Mouse (Mus musculus): ENCODE results near the gene Tmem255a.

The Tmem255a gene

DNA sequence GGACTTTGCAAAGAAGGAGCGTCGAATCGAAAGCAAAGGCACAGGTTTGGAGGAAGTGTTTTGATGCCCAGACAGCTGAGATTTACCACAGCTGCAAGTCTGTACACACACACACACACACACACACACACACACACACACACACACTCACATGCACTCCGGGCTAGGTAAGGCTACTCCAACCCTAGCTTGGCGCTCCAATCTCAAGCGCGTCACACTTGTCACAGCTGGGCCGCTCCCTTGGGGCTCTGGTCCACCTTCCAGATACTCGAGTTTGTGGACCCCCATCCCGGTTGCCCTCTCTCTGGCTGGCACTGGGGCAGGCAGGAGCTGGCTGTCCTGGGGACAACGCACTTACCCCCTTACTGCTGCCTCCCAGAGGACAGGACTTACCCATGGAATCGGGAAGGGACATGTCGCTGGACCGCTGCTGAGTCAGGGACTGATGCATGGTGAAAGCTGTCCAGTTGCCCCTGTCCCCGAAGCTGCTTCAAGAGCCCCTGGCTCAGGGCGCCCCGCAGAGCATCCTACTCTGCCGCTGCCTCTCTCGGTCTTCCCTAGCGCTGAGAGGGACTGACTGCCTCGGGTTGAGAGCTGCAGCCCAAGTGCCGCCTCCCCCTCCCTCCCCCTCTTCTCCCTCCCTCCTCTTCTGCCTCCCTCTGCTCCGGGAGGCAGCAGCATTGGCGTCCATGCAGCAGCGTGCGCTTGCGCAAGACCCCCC is at the start of gene Tmem255a:
Gene Tmem255a (minus strand): TSS at position 589 of the 721 bp plus-strand sequence.
- DNase-seq (ENCODE audit: low read depth), result peak; percentile 38

DNA sequence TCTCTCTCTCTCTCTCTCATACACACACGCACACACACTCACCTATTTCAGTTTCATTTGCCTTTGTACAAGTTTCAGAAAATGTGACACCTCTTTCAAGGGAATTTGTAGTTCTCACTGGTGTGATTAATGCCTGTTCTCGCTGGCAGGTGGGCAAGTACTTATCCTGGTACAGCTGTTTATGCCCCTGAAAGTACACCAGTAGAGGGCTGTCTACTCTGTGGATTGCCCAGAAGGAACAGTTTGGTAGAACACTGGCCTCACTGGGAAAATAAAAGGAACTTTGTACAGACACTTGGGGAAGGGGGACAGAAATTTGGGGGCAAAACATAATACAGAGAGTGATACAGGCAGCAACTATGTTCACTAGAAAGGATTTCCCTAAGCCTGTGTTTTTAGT is 7.4 kb upstream of the Tmem255a start:
- DNase-seq (ENCODE audit: low read depth), result no peak

DNA sequence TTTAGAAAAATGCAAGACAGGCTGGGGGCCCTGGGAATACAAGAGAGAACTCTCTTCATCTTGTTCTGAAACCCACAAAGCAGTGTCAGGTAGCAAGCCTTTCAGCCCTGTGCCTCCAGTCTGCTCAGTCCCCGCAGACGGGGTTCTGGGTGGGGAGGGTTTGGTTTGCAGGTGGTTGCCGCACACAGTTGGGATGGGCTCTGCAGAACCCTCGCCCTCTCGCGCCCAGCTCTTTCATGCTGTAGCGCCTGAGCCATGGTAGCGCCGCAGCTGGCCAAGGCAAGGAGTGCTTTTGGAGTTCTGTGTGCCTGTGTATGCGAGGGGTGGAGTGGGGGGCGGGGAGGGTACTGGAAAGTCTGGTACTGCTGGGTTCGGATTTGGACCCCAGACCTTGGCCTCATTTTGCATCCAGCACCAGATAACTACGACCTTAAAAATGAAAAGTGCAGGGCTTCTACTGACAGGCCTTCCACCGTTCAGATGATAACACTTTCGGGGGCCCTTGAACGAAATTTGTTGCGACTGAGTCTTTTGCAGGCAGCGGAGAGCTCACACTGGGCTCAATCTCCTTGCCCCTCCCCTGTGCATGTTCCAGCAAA is 1.8 kb downstream of the Tmem255a start:
- DNase-seq (ENCODE audit: low read depth), result peak; percentile 26

DNA sequence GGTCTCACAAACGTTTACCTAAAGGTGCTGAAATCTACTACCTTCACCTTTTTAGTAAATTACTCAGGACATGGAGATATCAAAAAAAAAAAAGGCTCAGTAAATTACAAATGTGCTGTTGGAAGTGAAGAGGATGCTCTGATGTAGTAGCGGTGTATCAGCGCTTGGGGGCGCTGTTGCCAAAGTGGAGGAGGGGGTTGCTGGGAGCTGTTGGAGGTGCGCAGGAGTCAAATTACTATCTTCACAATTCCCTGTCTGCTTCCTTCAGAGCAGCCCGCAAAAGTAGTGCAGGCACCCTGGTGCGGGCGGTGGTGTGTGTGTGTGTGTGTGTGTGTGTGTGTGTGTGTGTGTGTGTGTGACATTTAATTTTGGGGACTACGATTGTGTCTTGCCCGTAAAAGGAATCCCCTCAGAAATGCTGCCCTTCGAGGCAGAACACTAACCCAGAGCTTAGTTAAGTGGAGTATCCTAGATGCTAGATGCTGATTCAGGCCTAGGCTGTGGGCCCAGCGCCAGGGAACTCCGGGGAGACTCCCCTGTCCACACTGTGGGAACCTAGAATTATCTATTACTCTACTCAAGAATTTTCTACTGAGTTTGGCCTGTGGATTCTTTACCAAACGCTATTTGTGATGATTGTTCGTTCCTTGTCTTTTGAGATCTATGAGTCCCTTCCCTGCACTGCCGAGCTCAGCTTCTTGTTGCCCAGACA is 2.4 kb downstream of the Tmem255a start:
- peak; percentile 61 for DNase-seq (ENCODE audit: low read depth)

DNA sequence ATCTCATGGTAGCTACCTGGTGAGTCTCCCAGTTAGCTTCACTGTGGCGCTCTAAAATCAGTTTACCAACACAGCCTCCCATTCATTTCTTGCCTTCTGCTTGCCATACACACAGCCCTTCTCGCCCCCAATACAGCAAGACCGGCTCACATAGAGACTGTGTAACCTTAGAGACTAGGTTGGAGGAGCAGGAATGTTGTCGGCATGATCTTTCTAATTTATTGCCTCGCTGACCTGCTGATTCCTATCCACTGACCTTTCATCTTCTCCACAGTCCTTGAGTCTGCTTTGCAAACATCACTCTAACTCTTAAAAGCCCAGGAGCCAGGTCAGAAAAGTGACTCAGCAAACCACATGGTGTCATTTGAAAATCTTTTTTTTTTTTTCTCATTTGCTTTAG is 4.6 kb downstream of the Tmem255a start:
- DNase-seq (ENCODE audit: low read depth), result no peak

DNA sequence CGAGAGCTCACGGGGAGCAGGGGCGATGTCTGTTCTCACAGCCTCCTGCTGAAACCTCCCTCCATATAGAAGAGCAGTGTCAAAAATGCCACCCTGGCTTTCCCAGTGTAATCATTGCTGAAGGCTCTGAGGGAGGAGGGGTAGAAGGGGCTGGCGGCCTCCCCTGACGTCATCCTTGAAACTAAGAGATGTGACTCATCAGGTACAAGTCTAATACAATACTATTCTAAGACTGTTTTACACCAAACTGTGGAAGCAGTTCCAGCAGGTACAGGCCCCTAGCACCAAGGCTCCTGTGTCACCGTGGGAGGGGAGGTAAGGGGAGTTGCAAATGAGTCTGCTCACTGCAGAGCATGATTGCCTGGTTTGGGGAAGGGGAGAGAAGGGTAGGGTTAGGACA is 5.1 kb downstream of the Tmem255a start:
- DNase-seq (ENCODE audit: low read depth), result peak; percentile 9

DNA sequence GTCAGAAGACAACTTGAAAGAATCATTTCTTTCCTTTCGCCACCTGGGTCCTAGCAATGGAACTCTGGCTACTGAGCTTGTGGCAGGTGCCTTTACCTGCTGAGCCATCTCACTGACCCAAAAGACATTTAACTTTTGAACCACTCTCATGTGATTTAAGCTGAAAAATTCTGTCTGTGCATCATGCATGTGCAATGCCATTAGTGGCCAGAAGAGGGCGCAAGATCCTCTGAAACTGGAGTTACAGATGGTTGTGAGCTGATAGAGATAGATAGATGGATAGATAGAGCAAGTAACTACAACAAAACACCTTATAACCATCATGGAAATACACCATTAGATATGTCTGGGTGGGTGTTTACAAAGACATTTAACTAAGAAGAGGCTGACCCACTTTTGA is 14.5 kb downstream of the Tmem255a start:
- DNase-seq (ENCODE audit: low read depth), result peak; percentile 61

DNA sequence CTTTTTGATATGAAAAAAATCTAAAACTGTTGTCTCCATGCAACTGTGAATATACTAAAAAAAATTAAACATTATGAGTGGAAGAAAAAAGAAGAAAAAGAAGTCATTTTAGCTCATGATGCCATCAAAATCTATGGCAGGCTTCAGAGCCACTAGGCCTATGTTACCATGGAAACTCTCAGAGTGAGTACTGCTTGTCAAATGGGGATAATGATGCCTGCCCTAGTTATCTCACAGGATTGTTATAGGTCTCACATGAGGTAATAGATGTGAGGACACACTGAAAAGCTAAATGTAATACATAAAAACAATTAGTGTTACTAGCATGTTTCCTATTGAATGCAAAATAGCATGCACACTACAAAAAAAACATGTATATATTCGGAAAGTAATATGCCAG is 22.4 kb downstream of the Tmem255a start:
- no peak for DNase-seq (ENCODE audit: low read depth)

DNA sequence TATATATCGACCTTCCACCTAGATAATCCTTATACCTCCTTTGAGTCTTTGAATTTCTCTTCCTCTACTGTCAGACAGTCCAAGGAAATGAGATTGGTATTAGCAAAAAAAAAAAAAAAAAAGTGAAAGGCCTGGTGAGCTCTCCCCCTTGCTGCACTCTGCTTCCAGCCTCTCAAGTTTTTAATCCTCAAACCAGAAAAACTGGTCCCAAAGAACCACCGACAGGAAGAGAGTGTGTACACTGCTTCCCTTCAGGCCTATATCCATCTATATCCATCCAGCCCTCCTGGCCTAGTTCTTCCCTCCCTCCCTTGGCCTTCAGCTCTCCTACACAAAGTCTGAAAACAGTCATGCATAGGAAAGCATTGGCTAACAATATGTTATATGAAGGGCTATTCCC is 29.5 kb downstream of the Tmem255a start:
- no peak for DNase-seq (ENCODE audit: low read depth)

DNA sequence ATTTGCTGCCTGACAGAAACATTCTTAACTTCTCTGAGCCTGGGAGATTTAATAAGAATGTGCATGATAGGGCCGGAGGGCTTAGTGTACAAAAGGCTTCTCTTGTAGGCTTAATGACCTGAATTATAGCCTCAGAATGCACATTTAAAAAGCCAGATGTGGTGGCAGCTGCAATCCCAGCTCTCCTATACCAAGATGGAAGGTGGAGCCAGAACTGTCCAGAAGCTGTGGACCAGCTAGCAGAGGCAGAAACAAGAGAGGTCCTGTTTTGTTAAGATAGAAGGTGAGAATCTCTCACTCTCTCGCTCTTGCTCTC is 34.6 kb downstream of the Tmem255a start:
- no peak for DNase-seq (ENCODE audit: low read depth)

DNA sequence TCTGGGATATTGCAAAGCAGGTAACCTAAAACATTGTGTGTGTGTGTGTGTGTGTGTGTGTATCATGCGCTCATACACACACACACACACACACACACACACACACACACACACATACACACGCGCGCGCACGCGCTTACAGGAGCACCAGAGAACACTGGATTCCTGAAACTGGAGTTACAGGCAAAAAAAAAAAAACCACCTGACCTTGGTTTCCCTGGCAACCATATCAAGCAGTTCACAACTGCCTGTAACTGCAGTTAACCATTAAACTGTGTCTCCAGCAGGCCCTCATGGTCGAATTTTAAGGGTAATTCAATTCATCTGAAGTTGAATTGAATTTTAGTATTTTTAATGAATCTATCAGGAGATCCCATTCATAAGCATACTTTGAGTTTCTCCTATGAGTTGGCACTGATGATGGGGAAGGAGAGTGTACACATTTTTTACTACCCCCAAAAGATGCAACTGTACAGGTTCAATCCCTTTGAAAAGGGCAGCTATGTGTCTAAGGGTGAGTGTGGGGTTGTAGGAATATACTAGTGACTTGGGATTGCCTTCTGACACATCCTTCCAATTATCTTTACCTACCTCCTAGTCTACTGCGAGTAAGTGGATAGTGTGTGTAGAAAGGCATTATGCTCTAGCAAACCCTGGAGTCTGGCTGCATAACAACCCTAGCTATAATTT is 35.1 kb downstream of the Tmem255a start:
- DNase-seq (ENCODE audit: low read depth), result no peak

DNA sequence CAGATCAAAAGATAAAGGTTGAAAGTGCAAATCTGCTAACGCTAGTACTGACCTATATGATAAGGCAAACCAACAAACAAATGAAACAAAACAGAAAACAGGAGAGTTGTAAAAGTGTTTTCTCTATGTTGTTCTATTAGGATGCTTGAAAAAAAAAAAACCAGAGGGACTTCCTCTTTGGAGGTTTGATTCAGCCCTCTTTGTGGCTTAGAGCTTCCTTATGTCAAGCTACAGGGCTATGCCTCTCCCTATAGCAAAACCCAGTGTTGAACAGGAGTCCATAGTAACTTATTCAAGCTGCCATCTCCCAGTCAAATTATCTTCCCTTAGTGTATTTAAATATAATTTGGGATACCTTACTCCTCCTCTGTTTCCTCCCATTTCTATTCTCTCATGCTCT is 44.8 kb downstream of the Tmem255a start:
- no peak for DNase-seq (ENCODE audit: low read depth)

DNA sequence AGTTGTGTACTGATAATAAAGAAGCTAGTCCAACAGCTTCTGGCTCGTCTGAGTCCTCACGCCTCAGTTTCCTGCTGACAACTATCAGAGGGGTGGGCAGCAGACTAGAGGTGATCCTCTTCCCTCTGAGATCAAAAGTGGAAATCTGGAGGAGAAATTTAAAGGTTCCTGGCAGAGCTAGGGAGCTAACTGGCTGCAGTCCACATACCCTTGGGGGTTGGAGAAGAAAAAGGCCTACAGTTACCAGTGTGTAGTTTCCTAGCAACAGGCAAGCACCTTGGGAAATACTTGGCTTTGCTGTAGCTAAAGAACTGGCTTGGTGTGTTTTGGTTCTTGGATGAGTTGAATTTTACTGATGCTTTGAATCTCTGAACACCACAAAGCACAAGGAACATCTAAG is 50.4 kb downstream of the Tmem255a start:
- no peak for DNase-seq (ENCODE audit: low read depth)

DNA sequence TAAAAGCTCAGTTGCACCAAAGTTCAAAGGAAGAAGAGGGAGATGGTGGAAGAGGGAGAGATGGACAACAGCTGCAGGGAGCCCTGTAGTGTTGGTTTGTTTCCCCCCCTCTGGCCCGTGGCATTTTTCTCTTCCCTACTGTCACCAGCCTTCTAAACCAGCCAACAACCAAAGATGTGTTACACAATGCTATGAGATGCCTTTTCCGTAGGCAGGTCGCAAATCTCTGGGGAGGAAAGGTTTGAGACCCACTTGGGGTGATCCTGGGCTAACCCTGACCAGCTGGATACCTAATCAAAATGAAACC is 61.8 kb downstream of the Tmem255a start:
- no peak for DNase-seq (ENCODE audit: low read depth)

DNA sequence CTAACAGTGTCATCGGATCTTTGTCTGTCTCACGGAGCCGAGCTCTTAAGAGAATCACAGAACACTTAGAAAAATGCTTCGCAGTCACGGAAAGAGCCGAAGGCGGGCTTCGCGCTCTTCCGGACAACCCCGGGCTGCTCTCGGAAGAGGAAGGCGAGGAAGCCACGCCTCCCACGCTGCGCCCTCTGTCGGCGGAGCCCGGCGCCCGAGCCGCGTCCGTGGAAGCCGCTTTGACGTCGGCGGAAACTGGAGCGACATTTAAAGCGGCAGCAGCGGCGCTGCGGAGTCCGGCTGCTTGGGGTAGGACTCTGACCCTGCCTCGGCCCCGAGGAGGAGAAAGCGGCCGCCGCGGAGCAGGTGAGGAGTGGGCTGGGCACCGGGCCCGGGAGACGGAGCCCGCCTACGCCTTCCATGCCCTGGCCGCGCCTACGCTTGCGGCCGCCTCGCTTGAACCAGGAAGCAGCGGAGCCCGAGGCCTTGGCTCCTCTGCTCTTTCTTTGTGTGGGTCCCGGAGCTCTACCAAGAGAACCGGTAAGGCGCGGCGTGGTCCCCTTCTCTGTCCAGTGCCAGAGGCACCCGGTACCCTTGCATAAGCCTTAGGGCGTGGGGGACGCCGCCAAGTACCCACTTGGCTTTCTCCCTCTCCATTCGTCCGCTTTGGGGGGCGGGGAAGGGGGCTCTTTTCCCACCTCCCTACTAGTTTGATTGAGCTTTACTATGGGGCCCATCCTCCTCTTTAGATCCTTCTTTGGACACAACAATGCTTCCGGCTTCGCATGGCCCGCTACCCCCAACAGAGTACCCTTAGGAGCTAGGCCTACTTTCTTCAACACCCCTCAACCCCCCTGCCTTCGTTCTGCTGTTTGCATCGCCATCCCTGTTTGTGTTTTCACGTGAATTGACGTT is 62.4 kb downstream of the Tmem255a start, which contains the start of gene Zbtb33:
Gene Zbtb33 (plus strand): TSS at position 242 of the 906 bp plus-strand sequence.
- DNase-seq (ENCODE audit: low read depth), result peak; percentile 90

DNA sequence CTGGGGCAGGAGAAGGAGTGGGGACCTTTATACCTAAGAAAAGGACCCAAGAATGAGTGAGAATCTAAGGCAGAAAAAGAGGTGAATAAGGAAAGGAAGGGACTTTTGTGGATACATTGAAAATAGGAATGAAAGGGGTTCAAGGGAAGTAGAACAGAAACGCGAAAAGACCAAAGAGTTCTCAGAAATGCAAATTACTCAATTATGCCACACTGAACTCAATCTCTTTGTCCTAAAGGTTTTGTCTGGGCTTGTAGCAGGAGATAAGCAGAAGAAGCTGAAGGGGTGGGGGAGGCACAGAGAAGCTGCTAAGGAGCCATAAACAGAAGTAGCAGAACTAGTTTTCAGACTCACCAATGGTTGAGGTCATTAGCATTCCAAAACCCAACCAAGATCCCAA is 66.7 kb downstream of the Tmem255a start:
- no peak for DNase-seq (ENCODE audit: low read depth)

DNA sequence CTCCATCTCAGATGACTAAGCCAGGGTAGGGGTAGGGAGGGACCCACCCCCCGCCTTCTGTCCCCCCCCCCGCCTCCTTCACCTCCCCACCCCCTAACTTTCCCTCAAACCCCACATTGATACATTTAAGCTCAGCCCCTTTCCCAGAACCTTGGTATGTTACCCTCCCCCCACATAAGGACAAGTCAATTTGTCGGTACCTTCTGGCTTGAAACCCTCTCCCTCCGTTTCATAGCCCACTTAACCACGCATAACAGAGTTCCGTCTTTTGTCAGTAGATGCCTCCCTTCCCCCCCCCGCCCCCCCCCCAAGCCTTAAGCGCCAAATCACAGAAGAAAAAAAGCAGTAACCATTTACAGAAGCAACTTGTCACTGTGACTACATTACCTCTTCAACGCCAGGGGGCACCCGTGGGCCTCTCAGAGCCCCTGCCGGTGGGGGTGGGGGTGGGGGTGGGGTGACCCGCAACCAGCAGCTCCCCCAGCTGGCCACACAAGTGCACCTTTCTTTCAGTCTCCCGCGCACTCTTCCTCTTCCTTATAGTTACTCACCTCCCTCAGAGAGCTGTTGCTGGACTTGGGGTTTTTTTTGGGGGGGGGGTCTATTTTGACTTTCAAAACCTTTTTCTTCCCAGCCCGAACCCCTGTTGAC is 70.5 kb downstream of the Tmem255a start:
- DNase-seq (ENCODE audit: low read depth), result peak; percentile 86

DNA sequence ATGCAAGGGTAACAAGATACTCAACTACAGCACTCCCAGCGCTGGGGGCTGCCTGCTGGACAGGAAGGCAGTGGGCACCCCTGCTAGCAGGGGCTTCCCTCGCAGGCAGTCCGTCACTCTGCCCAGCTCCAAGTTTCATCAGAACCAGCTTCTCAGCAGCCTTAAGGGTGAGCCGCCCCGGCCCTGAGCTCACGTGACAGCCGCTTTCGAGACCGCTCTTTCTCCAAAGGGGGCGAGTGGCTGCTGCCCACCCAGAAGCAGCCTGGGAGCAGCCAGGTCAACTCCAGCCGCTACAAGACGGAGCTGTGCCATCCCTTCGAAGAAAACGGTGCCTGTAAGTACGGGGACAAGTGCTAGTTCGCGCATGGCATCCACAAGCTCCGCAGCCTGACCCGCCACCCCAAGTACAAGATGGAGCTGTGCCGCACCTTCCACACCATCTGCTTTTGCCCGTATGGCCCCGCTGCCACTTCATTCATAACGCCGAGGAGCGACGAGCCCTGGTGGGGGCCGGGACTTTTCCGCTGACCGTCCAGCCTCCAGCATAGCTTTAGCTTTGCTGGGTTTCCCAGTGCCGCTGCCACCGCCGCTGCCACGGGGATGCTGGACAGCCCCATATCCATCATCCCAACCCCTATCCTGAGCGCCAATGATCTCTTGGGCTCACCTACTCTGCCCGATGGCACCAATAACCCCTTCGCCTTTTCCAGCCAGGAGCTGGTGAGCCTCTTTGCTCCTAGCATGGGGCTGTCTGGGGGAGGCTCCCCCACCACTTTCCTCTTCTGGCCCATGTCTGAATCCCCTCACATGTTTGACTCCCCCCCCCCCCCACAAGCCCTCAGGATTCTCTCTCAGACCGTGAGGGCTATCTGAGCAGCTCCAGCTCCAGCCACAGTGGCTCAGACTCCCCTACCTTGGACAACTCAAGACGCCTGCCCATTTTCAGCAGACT is 71.3 kb downstream of the Tmem255a start:
- peak; percentile 34 for DNase-seq (ENCODE audit: low read depth)

DNA sequence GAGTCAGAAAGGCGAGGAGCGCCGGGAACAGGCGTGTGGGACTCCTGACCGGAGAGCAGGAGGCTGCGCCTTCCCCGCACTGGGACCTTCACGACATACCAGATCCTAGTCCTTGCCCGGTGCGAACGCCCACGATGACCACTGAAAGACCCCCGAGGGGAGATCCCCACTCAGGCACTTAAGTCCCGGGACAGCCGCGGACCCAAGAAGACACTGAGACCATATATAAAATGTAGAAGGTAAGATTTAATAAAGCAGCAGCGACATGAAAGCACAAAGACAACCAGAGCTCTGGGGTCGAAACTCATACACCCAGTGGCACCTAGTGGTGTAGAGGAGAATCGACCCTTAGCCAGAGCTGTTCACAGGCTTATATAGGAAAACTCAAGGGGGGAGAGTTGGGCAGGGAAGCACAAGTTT is 72.3 kb downstream of the Tmem255a start:
- peak; percentile 45 for DNase-seq (ENCODE audit: low read depth)

DNA sequence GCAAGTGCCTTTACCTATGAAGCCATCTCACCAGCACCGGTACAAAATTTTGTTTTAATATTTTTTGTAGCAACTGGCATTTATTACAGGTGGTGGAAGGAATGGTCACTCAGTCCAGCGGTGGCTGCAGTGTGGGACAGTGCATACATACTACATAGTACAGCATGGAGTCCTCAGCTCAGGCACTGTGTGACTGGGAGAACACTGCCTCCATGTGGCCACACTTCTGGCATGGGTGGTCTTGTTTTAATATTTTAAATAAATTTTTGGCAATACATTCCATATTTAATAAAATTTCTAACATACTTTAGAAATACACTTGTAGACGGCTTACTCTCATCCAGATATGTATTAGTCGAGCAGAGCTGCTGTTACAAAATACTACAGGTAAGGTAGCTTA is 85.6 kb downstream of the Tmem255a start:
- DNase-seq (ENCODE audit: low read depth), result no peak

All from induced T-regulatory cell, adult 2 months (primary cell).